ENCODE assay signal across 10 mouse cellular contexts in genomic region chr17:87236725-87237650, GRCm38 (mm10). TPM values are rescaled to one million over a fixed set of nuclear protein-coding genes. Genes with fewer than 3 reads are reported as not detected.
DNase-seq lines count a peak whose midpoint lies in the region; ATAC-seq and TF ChIP-seq lines count a peak whose summit lies in the region.
"Had no signal": no experiment of that assay in that cellular context is flagged by ENCODE, and none has a peak within 500 bp of the region (broad histone marks: within the 10 kb centered on the region; RNA-seq: fewer than 3 reads in every experiment).

No protein-coding gene starts in this region.

- peaks cover 11% of the 10 kb centered on the region for H3K4me1 ChIP-seq in heart, embryonic 12.5 days (replicated peaks)
- H3K4me1 ChIP-seq in embryonic facial prominence, embryonic 11.5 days (ENCODE audit: control insufficient read depth, insufficient read depth, low read length): no peaks in the 10 kb centered on the region
- H3K4me1 ChIP-seq in intestine, embryonic 16.5 days (ENCODE audit: control insufficient read depth, insufficient read depth, low read length): no peaks in the 10 kb centered on the region

- H3K4me3 ChIP-seq in heart, embryonic 12.5 days: no peak overlapping the region
- H3K4me3 ChIP-seq in embryonic facial prominence, embryonic 11.5 days (ENCODE audit: low read depth, low read length): no peak overlapping the region
- H3K4me3 ChIP-seq in intestine, embryonic 16.5 days (ENCODE audit: low read length): no peak overlapping the region
- H3K4me3 ChIP-seq in layer of hippocampus, adult 2 months: no peak overlapping the region
- no peak overlapping the region for H3K4me3 ChIP-seq in gastrocnemius, adult 2 months
- H3K4me3 ChIP-seq: embryonic facial prominence, embryonic 15.5 days had no signal

- peak; percentile 49; the same call in 1 of the 2 replicates for ATAC-seq in heart, embryonic 12.5 days (ENCODE audit: insufficient number of reproducible peaks, low FRiP score)
- peak; percentile 63; the same call in 1 of the 2 replicates for ATAC-seq in embryonic facial prominence, embryonic 11.5 days (replicated peaks; ENCODE audit: insufficient number of reproducible peaks, low FRiP score, low TSS enrichment, low read depth)
- peak; percentile 77 for ATAC-seq in intestine, embryonic 16.5 days
- ATAC-seq in erythroblast, adult 5-6 weeks (replicated peaks; ENCODE audit: low FRiP score, poor library complexity, severe bottlenecking): no peak

- H3K9me3 ChIP-seq in heart, embryonic 12.5 days (replicated peaks): peaks cover 9% of the 10 kb centered on the region; the same call in 1 of the 2 replicates
- no peaks in the 10 kb centered on the region for H3K9me3 ChIP-seq in embryonic facial prominence, embryonic 11.5 days (replicated peaks; ENCODE audit: control insufficient read depth, low read length)
- no peaks in the 10 kb centered on the region for H3K9me3 ChIP-seq in intestine, embryonic 16.5 days (ENCODE audit: control insufficient read depth, low read length)
- H3K9me3 ChIP-seq: embryonic facial prominence, embryonic 15.5 days had no signal

- intact Hi-C loops in gastrocnemius, adult 2 months (cut with DNase I): no loop called here

- DNase-seq in heart, adult 8-10 months (ENCODE audit: low spot score): no peak
- peak; percentile 55 for DNase-seq in embryonic facial prominence, embryonic 11.5 days (ENCODE audit: low spot score)
- DNase-seq in lung, postnatal 14 days: peak; percentile 29
- DNase-seq in layer of hippocampus, adult 2 months (ENCODE audit: low spot score in 2 of 2): no peak
- DNase-seq in gastrocnemius, adult 2 months: no peak

- no peaks in the 10 kb centered on the region for H3K27me3 ChIP-seq in heart, embryonic 12.5 days (replicated peaks)
- no peaks in the 10 kb centered on the region for H3K27me3 ChIP-seq in embryonic facial prominence, embryonic 11.5 days (ENCODE audit: control insufficient read depth, insufficient read depth, low read length)
- no peaks in the 10 kb centered on the region for H3K27me3 ChIP-seq in intestine, embryonic 16.5 days (replicated peaks; ENCODE audit: control insufficient read depth, insufficient read depth, low read length)
- H3K27me3 ChIP-seq: embryonic facial prominence, embryonic 15.5 days had no signal

- H3K4me2 ChIP-seq in heart, embryonic 12.5 days: peak overlapping the region; percentile 25
- no peak overlapping the region for H3K4me2 ChIP-seq in embryonic facial prominence, embryonic 11.5 days (ENCODE audit: low read depth, low read length)
- no peak overlapping the region for H3K4me2 ChIP-seq in intestine, embryonic 16.5 days (ENCODE audit: low read depth, low read length)
- H3K4me2 ChIP-seq: embryonic facial prominence, embryonic 15.5 days had no signal

- TF ChIP-seq CTCF in layer of hippocampus, adult 2 months (conservative IDR thresholded peaks at IDR 0.05): no peak
- TF ChIP-seq CTCF in gastrocnemius, adult 2 months (IDR thresholded peaks at IDR 0.05): no peak

- no peaks in the 10 kb centered on the region for H3K36me3 ChIP-seq in heart, embryonic 12.5 days
- H3K36me3 ChIP-seq in embryonic facial prominence, embryonic 11.5 days (replicated peaks; ENCODE audit: control insufficient read depth, insufficient read depth, low read depth, low read length): no peaks in the 10 kb centered on the region
- no peaks in the 10 kb centered on the region for H3K36me3 ChIP-seq in intestine, embryonic 16.5 days (ENCODE audit: control insufficient read depth, insufficient read depth, low read length)
- H3K36me3 ChIP-seq: embryonic facial prominence, embryonic 15.5 days had no signal

- no peak overlapping the region for H3K9ac ChIP-seq in heart, embryonic 12.5 days
- H3K9ac ChIP-seq in embryonic facial prominence, embryonic 11.5 days (replicated peaks; ENCODE audit: low read length): no peak overlapping the region
- no peak overlapping the region for H3K9ac ChIP-seq in intestine, embryonic 16.5 days (ENCODE audit: low read depth, low read length)
- H3K9ac ChIP-seq: embryonic facial prominence, embryonic 15.5 days had no signal

- 37% methylated on average over 18 of the region's 18 CpGs for WGBS in heart, embryonic 12.5 days
- 40% methylated on average over 18 of the region's 18 CpGs for whole genome bisulfite sequencing in embryonic facial prominence, embryonic 11.5 days
- 41% methylated on average over 18 of the region's 18 CpGs for WGBS in intestine, embryonic 16.5 days

- no peak overlapping the region for H3K27ac ChIP-seq in heart, embryonic 12.5 days (ENCODE audit: poor library complexity, severe bottlenecking)
- H3K27ac ChIP-seq in embryonic facial prominence, embryonic 11.5 days (replicated peaks; ENCODE audit: low read depth, low read length): no peak overlapping the region
- H3K27ac ChIP-seq in intestine, embryonic 16.5 days (ENCODE audit: low read length): no peak overlapping the region
- H3K27ac ChIP-seq in layer of hippocampus, adult 2 months: no peak overlapping the region
- H3K27ac ChIP-seq in gastrocnemius, adult 2 months: no peak overlapping the region
- H3K27ac ChIP-seq: embryonic facial prominence, embryonic 15.5 days; macrophage had no signal

RNA-seq across cellular contexts. Expression of gene Mcfd2, which starts 28.7 kb away (rescaled TPM):
- polyA plus RNA-seq in heart, embryonic 12.5 days (2016; fragmentation: Nextera tagmentation; extraction: Ambion mirVana): 68.8 and 70.8 TPM in 2 replicates
- total RNA-seq in heart, adult 8-10 months (2022): 10 to 100 TPM; 56.1 to 70.7 (median 59.8) TPM
- polyA plus RNA-seq in embryonic facial prominence, embryonic 11.5 days (2014; fragmentation: Nextera tagmentation; extraction: Ambion mirVana): 82.0 and 85.7 TPM in 2 replicates
- 150 and 184 TPM in 2 replicates for polyA plus RNA-seq in intestine, embryonic 16.5 days (2015; fragmentation: Nextera tagmentation; extraction: Ambion mirVana)
- total RNA-seq in layer of hippocampus, adult 2 months (2021): 10 to 100 TPM; 56.0 to 62.6 TPM
- total RNA-seq in gastrocnemius, adult 2 months (2021): 10 to 100 TPM; 23.7 to 29.7 TPM
- 7.5 and 14.2 TPM in 2 replicates for total RNA-seq in erythroblast, adult 5-6 weeks (2015; ENCODE audit: low replicate concordance)
- 12.3 and 15.8 TPM in 2 replicates for total RNA-seq in erythroblast, adult 5-6 weeks (2017; ENCODE audit: low replicate concordance)

RNA-seq across cellular contexts. Expression of gene Ttc7, which starts 45.7 kb away (rescaled TPM):
- 2.4 and 3.2 TPM in 2 replicates for polyA plus RNA-seq in heart, embryonic 12.5 days (2016; fragmentation: Nextera tagmentation; extraction: Ambion mirVana)
- total RNA-seq in heart, adult 8-10 months (2022): 10 to 100 TPM; 19.2 to 31.4 (median 26.0) TPM
- polyA plus RNA-seq in embryonic facial prominence, embryonic 11.5 days (2014; fragmentation: Nextera tagmentation; extraction: Ambion mirVana): 2.3 and 3.3 TPM in 2 replicates
- polyA plus RNA-seq in intestine, embryonic 16.5 days (2015; fragmentation: Nextera tagmentation; extraction: Ambion mirVana): 21.7 and 27.1 TPM in 2 replicates
- total RNA-seq in layer of hippocampus, adult 2 months (2021): 1 to 10 TPM; 7.0 to 8.6 TPM
- 10 to 100 TPM in 1 of 2 experiments, 1 to 10 TPM in 1; 8.9 to 15.9 TPM for total RNA-seq in gastrocnemius, adult 2 months (2021)
- total RNA-seq in erythroblast, adult 5-6 weeks (2015; ENCODE audit: low replicate concordance): 17.9 and 19.0 TPM in 2 replicates
- 16.3 and 35.7 TPM in 2 replicates for total RNA-seq in erythroblast, adult 5-6 weeks (2017; ENCODE audit: low replicate concordance)

Comparison
In these comparisons a context has a peak if more than half of its experiments do, and no peak if none do; other contexts are left out.
1. DNase-seq: peak in embryonic facial prominence, embryonic 11.5 days (single experiment) and lung, postnatal 14 days (single experiment); none in heart, adult 8-10 months (single experiment), layer of hippocampus, adult 2 months (0 of 2) and gastrocnemius, adult 2 months (single experiment).